Mouse (Mus musculus): ENCODE results near the gene Six6.

Six6 gene

GRCm38 (mm10) chr12:72957829-72958424 lies 18.2 kb downstream of the Six6 start:
- no peak for DNase-seq (ENCODE audit: low spot score)

DNA sequence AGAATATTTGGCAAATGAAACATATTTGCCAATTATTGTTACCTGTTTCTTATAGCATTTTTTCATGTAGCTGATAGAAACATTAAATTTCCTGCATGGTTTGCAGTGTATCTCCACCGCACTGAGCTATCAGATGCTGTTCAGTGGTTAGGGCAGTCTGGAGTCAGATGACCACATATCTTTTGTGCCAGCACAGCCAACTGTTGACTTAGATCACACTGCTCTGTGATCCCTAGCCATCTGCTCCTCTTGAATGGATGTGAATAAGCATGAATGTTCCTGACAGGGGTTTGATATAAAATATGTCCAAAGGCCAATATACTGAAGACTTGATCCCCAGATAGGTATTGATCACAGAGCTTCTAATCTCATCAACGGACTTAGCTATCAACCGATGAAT lies 18.8 kb downstream of the Six6 start:
- DNase-seq (ENCODE audit: low spot score): no peak

DNA sequence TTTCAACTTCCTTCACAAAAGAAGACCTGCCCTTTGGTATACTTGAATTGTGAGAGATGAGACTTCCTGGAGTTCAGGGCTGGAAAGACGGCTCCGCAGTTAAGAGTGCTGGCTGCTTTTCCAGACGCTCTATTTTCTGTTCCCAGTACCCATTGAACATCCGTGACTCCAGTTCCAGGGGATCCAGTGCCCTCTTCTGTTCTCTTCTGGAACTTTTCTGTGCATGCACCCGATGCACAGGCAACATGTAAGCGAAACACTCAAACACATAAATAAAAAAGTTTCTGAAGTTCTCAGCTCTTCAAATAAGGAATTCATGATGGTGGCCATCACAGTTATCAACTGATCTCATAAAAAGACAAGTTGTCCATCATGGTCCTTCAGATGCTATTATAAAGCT lies 23.1 kb downstream of the Six6 start:
- no peak for DNase-seq (ENCODE audit: low spot score)

- DNase-seq (ENCODE audit: low spot score): no peak
Observed at GRCm38 (mm10) chr12:72967541-72967940, 27.8 kb downstream of the Six6 start.

GRCm38 (mm10) chr12:72970620-72971019 lies 30.9 kb downstream of the Six6 start:
- DNase-seq (ENCODE audit: low spot score): no peak

- peak; percentile 25 for DNase-seq (ENCODE audit: low spot score)
Observed at GRCm38 (mm10) chr12:72973161-72973560, 33.5 kb downstream of the Six6 start.

GRCm38 (mm10) chr12:72976172-72976571 lies 36.5 kb downstream of the Six6 start:
- no peak for DNase-seq (ENCODE audit: low spot score)

DNA sequence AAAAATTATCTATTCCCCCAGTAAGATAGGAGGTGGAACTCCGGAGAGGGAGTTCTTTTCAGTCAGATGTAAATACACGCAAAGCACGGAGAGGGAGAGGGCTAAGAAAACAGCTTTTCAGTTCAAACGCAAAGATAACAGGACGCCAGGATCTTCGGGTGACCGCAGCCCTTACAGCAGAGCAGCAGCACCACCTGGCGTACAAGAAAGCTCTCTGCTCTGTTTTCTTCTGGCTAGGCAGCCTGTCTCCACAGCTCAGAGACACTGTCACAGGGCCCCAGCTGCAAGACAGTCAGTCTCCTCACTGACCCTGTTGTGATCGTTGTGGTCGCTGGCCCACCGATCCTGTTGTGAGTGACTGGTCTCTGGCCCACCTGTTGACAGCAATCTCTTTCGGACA lies 37.0 kb downstream of the Six6 start:
- peak; percentile 32 for DNase-seq (ENCODE audit: low spot score)

- DNase-seq (ENCODE audit: low spot score): no peak
Observed at GRCm38 (mm10) chr12:72977851-72978250, 38.2 kb downstream of the Six6 start.

- no peak for DNase-seq (ENCODE audit: low spot score)
Observed at GRCm38 (mm10) chr12:72979236-72979635, 39.5 kb downstream of the Six6 start.

DNA sequence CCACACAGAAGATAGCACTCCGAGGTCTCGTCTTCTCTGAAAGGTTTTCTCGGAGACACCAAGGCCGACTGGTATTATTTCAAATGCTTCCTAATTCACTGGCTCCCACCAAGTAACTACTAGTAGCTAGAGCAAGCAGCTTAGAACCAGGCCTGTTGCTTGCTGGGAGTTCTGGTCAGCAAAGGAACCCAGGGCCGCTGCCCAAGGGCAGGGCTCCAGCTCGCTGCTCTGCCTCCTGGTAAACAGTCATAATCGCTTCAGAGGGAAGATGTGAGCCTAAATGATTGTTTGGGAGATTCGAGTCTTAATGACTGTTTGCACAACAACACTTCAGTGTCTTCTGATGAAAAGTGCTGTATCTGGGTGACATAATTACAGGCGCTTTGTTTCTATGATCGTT lies 42.9 kb downstream of the Six6 start:
- DNase-seq (ENCODE audit: low spot score): no peak

DNA sequence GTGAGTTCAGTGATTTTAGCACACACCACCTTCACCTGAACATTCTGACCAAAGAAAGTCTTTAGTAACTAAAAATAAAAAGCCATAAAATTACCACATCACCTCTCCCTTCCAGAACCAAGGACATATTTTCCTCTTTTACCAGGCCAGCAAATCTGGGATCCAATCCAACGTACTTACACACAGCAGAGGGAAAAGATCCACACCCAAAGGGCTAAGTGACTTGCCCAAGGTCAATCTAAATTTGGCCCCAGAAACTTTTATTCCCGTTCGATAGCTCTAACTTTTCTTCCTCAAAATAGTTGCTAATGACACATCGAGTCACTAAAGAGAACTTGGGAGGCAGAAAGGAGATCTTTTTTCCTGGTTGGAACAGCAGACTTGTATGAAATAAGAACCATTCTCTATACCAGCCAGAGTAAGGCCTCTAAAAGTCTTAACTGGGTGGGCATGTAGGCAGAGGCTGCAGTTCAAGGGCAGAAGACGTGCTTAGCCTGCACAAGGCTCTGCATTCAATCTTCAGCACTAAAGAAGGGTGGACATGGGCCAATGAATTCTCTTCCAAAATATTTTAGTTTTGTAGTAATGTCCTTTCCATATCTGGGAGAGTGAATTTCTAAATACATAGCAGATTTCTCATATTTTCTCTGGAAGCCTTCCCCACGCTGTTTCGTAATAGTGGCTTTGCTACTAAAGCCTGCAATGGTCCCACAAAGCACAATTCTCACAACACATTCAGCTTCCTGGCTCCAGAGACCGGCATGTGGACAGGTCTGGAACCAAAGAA lies 43.6 kb downstream of the Six6 start:
- no peak for DNase-seq (ENCODE audit: low spot score)
